ENCODE assay signal across 10 mouse cellular contexts in the genomic region with DNA sequence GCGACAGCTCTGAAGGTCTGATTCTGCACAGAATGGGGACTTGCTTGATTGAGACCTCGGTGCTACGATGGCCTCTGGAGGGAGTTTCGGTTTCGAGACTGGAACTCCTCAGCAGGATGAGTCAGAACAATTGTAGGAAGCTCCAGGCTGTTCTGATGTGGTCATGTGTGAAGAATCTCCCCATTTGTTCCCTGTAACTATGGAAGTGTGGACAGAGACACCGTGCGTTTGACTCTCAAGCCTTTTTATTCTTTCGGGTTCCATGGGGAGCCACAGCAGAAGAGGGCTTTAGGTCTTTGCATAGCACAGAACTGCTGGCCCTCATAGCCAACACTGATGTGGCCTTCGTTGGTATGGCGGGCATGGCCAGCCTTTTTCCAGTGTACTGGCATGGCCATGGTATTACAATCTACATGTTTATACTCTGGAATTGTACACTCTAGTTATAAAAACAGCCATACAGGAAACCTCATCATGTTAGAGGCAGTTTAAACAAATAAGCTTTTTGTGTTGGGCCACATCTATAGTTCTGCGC. TPM values are rescaled to one million over a fixed set of nuclear protein-coding genes. Genes with fewer than 3 reads are reported as not detected.
A peak's percentile ranks its signal among the peaks of the same experiment; 100 is the strongest.
DNase-seq lines count a peak whose midpoint lies in the region; ATAC-seq and TF ChIP-seq lines count a peak whose summit lies in the region.
"Had no signal": no experiment of that assay in that cellular context is flagged by ENCODE, and none has a peak within 500 bp of the region (broad histone marks: within the 10 kb centered on the region; RNA-seq: fewer than 3 reads in every experiment).

No protein-coding gene starts in this region.

- H3K4me3 ChIP-seq in kidney, postnatal 0 days (replicated peaks; ENCODE audit: low read depth, low read length) = no peak overlapping the region
- peak overlapping the region; percentile 89 for H3K4me3 ChIP-seq in megakaryocyte, embryonic 14.5 days (replicated peaks)

- H3K27me3 ChIP-seq in kidney, postnatal 0 days (ENCODE audit: insufficient read depth, low read length) = no peaks in the 10 kb centered on the region
- H3K27me3 ChIP-seq in megakaryocyte, embryonic 14.5 days (replicated peaks) = no peaks in the 10 kb centered on the region

- peaks cover 5% of the 10 kb centered on the region; the same call in 1 of the 2 replicates for H3K36me3 ChIP-seq in kidney, postnatal 0 days (ENCODE audit: insufficient read depth, low read length)
- peaks cover 34% of the 10 kb centered on the region for H3K36me3 ChIP-seq in megakaryocyte, embryonic 14.5 days (replicated peaks; ENCODE audit: low read length)

- 80% methylated on average over 11 of the region's 11 CpGs for WGBS in kidney, postnatal 0 days

- H3K9ac ChIP-seq in kidney, postnatal 0 days (ENCODE audit: low read depth, low read length) = no peak overlapping the region

- peak overlapping the region; percentile 30 for H3K4me2 ChIP-seq in kidney, postnatal 0 days (ENCODE audit: low read length)
- H3K4me2 ChIP-seq: midbrain, embryonic 11.5 days had no signal

- H3K27ac ChIP-seq in kidney, postnatal 0 days = no peak overlapping the region

- no peaks in the 10 kb centered on the region; the same call in 1 of the 2 replicates for H3K4me1 ChIP-seq in kidney, postnatal 0 days (replicated peaks; ENCODE audit: insufficient read depth, low read length)
- H3K4me1 ChIP-seq in megakaryocyte, embryonic 14.5 days = peaks cover 42% of the 10 kb centered on the region

- TF ChIP-seq CTCF in kidney, postnatal 0 days (IDR thresholded peaks at IDR 0.05; ENCODE audit: low read depth) = no peak

- DNase-seq in gastrocnemius, adult 18-20 months (ENCODE audit: low spot score) = peak; percentile 52
- no peak for DNase-seq in gastrocnemius, postnatal 4 days (ENCODE audit: low spot score in 2 of 2)
- DNase-seq in heart, adult 8-10 months (ENCODE audit: low spot score) = peak; percentile 83
- DNase-seq in kidney, postnatal 0 days (ENCODE audit: low spot score) = peak; percentile 57
- no peak for DNase-seq in embryo, embryonic 11 days
- DNase-seq in layer of hippocampus, postnatal 25 days (ENCODE audit: extremely low spot score in 1 of 2, low spot score in 1 of 2) = no peak
- no peak for DNase-seq in testis, postnatal 10 days (ENCODE audit: low spot score)
- DNase-seq: gastrocnemius, postnatal 36 days had no signal

- ATAC-seq in kidney, postnatal 0 days (replicated peaks; ENCODE audit: low FRiP score, low read depth) = no peak

- no peaks in the 10 kb centered on the region for H3K9me3 ChIP-seq in kidney, postnatal 0 days (replicated peaks; ENCODE audit: low read length)
- H3K9me3 ChIP-seq in megakaryocyte, embryonic 14.5 days = no peaks in the 10 kb centered on the region

RNA-seq across cellular contexts. Expression of gene Man2a1, which starts 21.9 kb away (rescaled TPM):
- 1 to 10 TPM; 6.0 to 7.4 TPM for total RNA-seq in gastrocnemius, adult 18-20 months (2021)
- 10 to 100 TPM; 63.6 TPM for total RNA-seq in gastrocnemius, postnatal 4 days (2021)
- total RNA-seq in heart, adult 8-10 months (2022) = 10 to 100 TPM; 13.3 to 19.1 (median 15.7) TPM
- 9.5 and 9.9 TPM in 2 replicates for polyA plus RNA-seq in kidney, postnatal 0 days (2015; fragmentation: Nextera tagmentation; extraction: Ambion mirVana)
- 1.1 and 1.2 TPM in 2 replicates for polyA plus RNA-seq in megakaryocyte, embryonic 14.5 days (2012; ENCODE audit: insufficient read depth, low replicate concordance)
- 10 to 100 TPM; 13.6 to 15.2 TPM for total RNA-seq in layer of hippocampus, postnatal 25 days (2021)

Comparison
In these comparisons a context has a peak if more than half of its experiments do, and no peak if none do; other contexts are left out.
1. DNase-seq: peak in gastrocnemius, adult 18-20 months (single experiment), heart, adult 8-10 months (single experiment) and kidney, postnatal 0 days (single experiment); none in gastrocnemius, postnatal 4 days (0 of 2), embryo, embryonic 11 days (single experiment), layer of hippocampus, postnatal 25 days (0 of 2) and testis, postnatal 10 days (single experiment).